Mouse (Mus musculus) thymus, postnatal 4 days (tissue): ENCODE measurements around the gene Setd6.

ENCODE experiments used
- DNase-seq: peaks from one replicate; pipeline ENCODE4 v3.0.0; 2021

Gene Setd6

GRCm38 (mm10) chr8:95715676-95716531 lies at the start of gene Setd6:
Gene Setd6 (plus strand): TSS chr8:95715881.
- peak; percentile 91 for DNase-seq

DNA sequence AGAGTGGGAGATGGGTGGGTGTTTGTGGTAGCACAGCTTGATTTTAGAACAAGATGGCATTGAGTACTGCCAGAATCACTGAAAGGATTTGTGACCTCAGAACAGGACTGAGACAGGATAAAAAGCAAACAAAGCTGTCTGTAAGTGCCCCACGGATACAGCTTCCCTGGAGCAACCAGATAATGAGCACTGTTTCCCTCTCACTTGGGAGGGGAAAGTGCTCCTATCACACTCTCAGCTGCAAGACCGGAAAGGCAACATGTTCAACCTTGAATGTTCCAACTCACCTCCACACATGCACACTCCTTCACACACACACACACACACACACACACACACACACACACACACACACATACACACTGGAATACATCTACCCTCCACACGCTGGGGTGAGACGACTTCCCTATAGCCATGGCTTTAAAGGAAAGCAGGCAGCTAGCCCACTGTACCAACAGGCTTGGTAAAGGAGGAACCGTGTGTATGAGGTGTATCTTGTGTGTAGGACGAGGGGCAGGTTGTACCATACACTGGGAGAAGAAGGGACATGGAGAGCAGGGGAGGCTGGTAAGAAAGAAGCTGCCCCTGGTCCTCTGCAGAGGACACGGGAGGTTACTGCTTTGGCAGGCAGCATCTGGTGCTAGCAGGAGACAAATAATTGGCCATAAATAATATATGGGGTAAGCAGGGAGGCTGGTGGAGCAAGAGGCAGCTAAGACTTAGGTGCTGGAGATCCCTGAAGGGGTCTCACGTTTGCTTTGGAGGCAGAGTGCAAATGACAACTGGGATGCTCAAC lies 47.3 kb upstream of the Setd6 start:
- no peak for DNase-seq

DNA sequence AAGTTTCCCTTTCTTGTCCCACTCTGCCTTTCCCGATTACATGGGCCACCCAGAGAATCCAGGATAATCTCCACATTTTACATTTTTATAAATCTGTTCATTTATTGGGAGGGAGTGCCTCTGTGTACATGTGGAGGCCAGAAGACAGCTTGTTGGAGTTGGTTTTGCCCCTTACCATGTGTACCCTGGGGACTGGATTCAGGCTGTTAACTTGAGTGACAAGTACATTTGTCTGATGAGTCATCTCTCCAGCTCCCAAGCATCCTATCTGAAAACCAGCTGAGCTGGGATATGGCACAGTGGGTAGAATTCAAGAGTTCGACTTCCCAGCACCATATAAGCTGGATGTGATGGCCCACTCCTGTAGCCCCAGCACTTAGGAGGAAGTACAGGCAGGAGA lies 45.7 kb upstream of the Setd6 start:
- DNase-seq, result no peak

- no peak for DNase-seq
Observed at GRCm38 (mm10) chr8:95671861-95672260, 43.8 kb upstream of the Setd6 start.

DNA sequence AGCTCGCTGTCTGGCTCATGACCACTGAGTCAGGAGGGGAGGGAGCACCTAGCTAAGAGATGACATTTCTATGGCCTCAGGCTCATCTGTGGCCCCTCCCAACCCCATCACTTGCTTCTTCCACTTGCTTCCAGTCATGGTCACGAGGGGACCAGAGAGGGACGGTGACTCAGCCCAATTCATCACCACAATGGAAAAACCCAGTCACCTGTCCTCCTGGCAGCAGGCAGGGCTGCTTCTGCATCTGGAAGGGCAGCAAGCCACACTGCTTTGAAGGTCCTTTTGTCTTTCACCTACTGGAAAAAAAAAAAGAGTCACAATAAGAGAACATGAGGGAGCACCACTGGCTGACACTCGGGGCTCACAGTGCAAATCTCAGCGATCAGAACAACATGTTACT lies 42.9 kb upstream of the Setd6 start:
- DNase-seq, result no peak

DNA sequence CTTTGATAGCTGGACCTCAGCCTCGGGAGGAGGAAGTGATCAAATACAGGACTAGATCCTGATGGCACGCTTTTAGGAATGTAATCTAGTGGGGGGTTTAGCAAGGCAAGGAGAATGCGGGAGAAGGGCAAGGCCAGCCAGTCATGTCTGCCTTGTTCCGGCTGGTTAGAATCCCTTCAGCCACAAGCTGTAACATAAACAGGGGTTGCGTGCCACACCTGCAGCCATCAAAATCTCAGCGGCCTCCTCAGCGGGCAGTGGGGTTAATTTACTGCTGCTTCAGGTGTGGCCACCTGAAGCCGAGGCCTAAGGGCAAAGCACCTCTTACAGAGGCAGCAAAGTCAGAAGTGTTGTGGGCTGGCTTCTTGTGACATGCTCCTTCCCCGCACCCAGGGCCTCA lies 39.0 kb upstream of the Setd6 start, which contains the start of gene Ndrg4:
TSS of gene Ndrg4 (plus strand) at position 350 of the 400 bp plus-strand sequence.
- no peak for DNase-seq

GRCm38 (mm10) chr8:95677591-95678023 lies 38.1 kb upstream of the Setd6 start:
- peak; percentile 56 for DNase-seq

GRCm38 (mm10) chr8:95678024-95678611 lies 37.6 kb upstream of the Setd6 start:
- peak; percentile 63 for DNase-seq

GRCm38 (mm10) chr8:95688073-95688672 lies 27.5 kb upstream of the Setd6 start:
- DNase-seq, result no peak

DNA sequence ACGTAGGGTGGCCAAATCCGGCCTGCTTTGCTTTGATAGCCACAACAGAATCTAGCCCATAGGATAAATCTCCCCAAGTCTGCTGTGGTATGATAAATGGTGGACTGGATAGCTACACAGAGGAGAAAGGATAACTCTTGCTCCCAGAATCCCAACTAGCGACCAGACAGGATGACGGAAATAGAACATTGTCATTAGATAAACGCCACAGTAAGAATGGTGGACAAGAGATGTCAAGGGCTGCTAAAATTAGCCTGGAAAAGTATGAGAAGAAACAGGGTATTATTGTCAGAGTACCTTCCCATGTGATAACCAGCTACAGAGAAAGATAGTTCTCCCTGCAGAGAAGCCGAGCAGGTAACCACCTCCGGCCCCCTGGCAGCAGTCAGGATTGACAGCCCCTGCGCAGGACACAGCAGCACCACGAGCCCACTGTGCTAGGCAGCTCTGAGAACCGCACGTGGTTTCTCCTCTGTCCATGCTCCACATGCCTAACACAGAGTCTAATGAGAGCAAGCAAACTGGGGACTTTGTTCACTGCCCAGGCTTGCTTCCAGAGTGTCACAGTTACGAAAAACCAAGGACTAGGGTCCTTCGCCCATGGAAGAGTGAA lies 24.6 kb upstream of the Setd6 start:
- peak; percentile 68 for DNase-seq

- no peak for DNase-seq
Observed at GRCm38 (mm10) chr8:95694631-95695030, 21.1 kb upstream of the Setd6 start.

- DNase-seq, result no peak
Observed at GRCm38 (mm10) chr8:95696661-95697060, 19.0 kb upstream of the Setd6 start.

GRCm38 (mm10) chr8:95697128-95697527 lies 18.6 kb upstream of the Setd6 start:
- peak; percentile 91 for DNase-seq

DNA sequence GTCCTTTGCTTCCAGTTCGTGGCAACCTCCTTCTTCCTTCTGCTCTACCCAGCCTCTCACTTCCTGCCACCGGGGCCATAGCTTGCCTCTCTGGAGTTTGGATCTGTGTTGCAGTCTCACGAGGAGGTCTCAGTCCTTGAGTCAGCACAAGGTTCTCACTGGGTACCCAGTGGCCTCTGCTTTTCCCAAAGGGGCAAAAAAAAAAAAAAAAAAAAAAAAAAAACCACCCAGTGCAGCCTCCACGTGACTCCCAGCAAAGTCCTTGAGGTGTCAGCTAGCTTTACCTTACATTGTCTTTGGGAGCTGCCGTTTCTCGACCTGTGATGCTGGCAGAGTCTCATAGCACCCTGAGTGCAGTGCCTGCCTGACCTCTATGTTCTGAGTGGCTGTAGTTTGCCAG lies 17.5 kb upstream of the Setd6 start:
- DNase-seq, result no peak

DNA sequence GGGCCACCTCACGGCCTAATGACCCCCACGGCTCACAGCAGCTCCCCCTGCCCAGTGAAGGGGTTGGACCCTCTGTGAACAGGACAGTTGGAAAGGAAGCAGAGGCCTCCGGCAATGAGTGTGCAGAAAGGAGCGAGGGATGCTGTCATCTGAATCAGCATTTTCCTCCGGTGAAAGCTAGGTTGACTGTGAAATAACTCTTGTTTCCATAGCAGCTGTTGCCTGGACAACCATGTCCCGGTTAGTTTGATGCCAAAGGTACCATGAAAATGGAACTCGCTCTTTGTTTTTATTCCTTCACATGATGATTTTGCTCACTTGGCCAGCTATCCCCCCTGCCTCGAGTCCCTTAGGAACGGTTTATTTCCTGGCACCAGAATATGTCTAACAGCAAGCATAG lies 15.4 kb upstream of the Setd6 start:
- no peak for DNase-seq

DNA sequence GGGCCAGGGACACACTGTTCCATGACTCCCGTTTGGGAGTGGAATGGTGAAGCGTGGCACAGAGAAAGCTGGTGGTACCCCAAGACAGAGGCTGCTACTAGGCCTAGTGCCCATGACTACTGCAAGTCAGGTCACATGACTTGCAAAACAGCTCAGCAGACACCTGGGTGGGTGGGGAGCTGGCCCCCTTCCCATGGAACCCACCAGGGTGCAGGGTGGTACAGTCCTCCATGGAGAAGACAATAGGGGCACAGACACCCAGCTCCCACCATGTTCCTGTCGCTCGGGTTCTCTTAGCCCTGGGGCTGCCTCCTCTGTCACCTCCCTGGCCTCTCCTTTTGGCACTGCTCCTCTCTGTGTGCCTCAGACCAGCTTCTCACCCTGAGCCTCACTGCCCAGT lies 13.9 kb upstream of the Setd6 start:
- DNase-seq, result no peak

DNA sequence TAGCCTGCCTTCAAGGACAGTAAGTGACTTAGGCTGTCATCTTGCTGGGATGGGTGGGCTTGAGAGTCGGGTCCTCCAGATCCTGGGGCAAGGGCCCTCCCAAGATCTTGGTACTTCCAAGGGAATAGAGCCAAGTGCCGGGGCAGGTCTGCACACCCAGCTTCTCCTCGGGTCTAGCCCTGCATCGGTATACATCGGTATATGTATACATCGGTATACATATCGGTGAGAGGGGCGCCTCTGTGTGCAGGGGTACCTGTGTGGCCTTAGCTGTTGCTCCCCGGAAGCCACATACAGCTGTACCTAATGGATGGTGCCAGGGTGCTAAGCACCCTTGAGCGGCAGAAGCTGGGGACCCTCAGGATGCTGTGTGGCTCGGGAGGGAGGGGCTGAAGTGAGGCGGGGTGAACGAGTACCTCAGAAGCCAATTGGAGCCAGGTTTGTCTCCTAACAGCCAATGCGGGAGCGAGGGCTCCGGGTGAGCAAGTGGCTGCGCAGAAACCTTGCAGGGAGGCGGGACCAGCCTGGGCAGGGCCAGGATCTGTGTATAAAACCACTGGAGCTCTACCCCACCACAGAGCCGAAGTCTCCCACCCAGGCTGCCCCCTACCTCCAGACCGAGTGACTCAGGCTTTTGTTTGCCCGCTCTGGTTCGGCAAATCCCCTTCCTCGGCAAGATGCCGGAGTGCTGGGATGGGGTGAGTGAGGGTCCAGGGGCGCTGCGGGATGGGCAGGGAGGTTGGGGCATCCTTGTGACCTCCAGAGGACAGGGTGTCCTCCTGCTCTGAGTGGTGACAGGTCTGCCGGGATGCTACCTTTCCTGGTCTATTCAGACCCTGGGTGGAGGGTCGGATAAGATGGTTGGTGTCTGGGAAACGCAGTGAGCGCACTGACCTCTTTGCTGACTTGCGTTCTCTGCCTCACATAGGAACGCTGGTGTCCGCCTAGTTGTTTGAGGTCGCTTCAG lies 12.9 kb upstream of the Setd6 start:
- DNase-seq, result peak; percentile 89

- DNase-seq, result peak; percentile 55
Observed at GRCm38 (mm10) chr8:95703461-95704260, 12.0 kb upstream of the Setd6 start.

DNA sequence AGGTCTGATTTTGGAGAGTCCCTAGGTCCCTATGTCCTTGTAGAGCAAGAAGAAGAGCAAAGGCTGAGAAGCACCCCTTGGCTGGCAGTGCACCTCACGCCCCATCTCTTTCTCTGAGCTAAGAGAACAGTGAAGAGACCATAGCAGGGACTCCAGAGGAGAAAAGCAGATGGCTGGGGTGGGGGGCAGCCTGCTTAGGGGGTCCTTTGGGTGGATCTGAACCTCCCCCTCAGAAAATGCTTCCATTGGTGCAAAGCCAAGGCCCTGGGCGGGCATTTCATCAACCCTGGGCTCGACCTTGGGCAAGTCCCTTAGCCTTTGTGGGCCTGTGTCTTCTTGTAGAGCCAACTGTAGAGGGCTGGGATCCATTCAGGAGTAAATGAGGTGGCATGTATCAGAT lies 11.1 kb upstream of the Setd6 start:
- DNase-seq, result no peak

GRCm38 (mm10) chr8:95709579-95709978 lies 6.1 kb upstream of the Setd6 start:
- no peak for DNase-seq

GRCm38 (mm10) chr8:95711029-95711428 lies 4.7 kb upstream of the Setd6 start:
- no peak for DNase-seq
